Mouse (Mus musculus): ENCODE results near the gene Tmem94.

DNA sequence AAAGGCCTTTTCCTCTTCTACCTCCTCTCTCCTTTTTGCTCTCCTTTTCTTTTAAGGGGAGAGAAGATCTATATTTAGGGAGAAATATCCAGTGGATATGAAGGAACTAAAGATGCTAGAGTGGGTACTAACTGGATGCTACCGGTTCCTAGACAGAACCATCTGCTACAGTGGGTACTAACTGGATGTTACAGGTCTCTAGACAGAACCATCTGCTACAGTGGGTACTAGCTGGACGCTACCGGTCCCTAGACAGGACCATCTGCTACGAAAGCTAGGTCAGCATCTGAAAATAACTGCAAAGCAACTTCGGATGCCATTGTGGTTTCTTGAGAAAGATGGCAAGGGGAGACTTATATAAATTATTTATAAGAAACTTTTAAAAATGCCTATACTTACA is 15.4 kb upstream of the Tmem94 start:
- no peak for TF ChIP-seq POLR2A (IDR thresholded peaks at IDR 0.05; ENCODE audit: extremely low read depth, insufficient read depth, low read length)
- no peak for TF ChIP-seq CTCF (IDR thresholded peaks at IDR 0.05; ENCODE audit: low read depth, low read length)
